16 mouse cellular contexts compared by ENCODE assay signal in the genomic region with DNA sequence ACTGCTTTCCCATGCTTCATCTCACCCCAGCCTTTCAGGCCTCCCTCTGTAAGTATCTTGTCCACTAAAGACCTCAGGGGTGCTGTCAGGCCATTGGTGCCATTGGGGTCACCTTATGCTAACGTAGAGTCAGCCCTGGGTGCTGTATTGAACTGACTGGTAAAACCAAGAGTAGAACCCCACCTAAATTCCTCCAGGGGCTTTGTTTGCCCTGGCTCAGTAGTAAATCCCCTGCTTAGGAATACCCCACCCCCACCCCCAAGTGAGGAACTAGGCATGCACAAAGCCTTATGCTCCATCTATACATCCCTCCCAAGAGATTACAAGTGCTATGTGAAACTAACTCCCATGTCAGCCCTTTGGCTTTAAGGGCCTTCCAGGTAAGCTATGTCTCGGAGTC. TPM values are rescaled to one million over a fixed set of nuclear protein-coding genes. Genes with fewer than 3 reads are reported as not detected.
DNase-seq lines count a peak whose midpoint lies in the region; ATAC-seq and TF ChIP-seq lines count a peak whose summit lies in the region.
"Had no signal": no experiment of that assay in that cellular context is flagged by ENCODE, and none has a peak within 500 bp of the region (broad histone marks: within the 10 kb centered on the region; RNA-seq: fewer than 3 reads in every experiment).

No protein-coding gene starts in this region.

- H3K36me3 ChIP-seq in heart, embryonic 13.5 days: peaks cover 32% of the 10 kb centered on the region
- H3K36me3 ChIP-seq in neural tube, embryonic 13.5 days: peaks cover 32% of the 10 kb centered on the region
- H3K36me3 ChIP-seq in small intestine, adult 2 months (ENCODE audit: control insufficient read depth, insufficient read depth, low read length): no peaks in the 10 kb centered on the region

- no peak for DNase-seq in heart, postnatal 25 days (ENCODE audit: low spot score)
- no peak for DNase-seq in neural tube, embryonic 10.5 days (ENCODE audit: extremely low spot score, low spot score)
- DNase-seq in urinary bladder, postnatal 10 days (ENCODE audit: low spot score): no peak
- DNase-seq in right cerebral cortex, postnatal 10 days (ENCODE audit: low spot score in 2 of 2): no peak
- DNase-seq: adrenal gland, postnatal 14 days; cerebellum, adult 9-10 months; kidney, adult 8-10 months; layer of hippocampus, adult 9-11 months; right cerebral cortex, postnatal 4 days; thymus, postnatal 4 days had no signal

- H3K27me3 ChIP-seq in heart, embryonic 13.5 days (replicated peaks): no peaks in the 10 kb centered on the region
- H3K27me3 ChIP-seq in neural tube, embryonic 13.5 days: no peaks in the 10 kb centered on the region
- no peaks in the 10 kb centered on the region for H3K27me3 ChIP-seq in small intestine, adult 2 months (ENCODE audit: control insufficient read depth, insufficient read depth, low read length)
- H3K27me3 ChIP-seq: megakaryocyte, embryonic 14.5 days had no signal

- H3K27ac ChIP-seq in heart, embryonic 13.5 days (replicated peaks): 0 out of 2 replicates have a peak overlapping the region, but pooled peaks have one; percentile 68
- H3K27ac ChIP-seq in neural tube, embryonic 13.5 days (replicated peaks): 0 out of 2 replicates have a peak overlapping the region, but pooled peaks have one; percentile 33
- peak overlapping the region; percentile 68 for H3K27ac ChIP-seq in small intestine, adult 2 months (ENCODE audit: insufficient read depth, low read depth, low read length)

- intact Hi-C loops in heart, postnatal 25 days (cut with DNase I): no loop called here

- 88% methylated on average over 2 of the region's 2 CpGs for WGBS in heart, embryonic 13.5 days
- WGBS in neural tube, embryonic 13.5 days: 89% methylated on average over 2 of the region's 2 CpGs
- 98% methylated on average over 2 of the region's 2 CpGs for WGBS in small intestine, adult 2 months

- H3K4me1 ChIP-seq in heart, embryonic 13.5 days: peaks cover 48% of the 10 kb centered on the region
- peaks cover 24% of the 10 kb centered on the region for H3K4me1 ChIP-seq in neural tube, embryonic 13.5 days (replicated peaks)
- H3K4me1 ChIP-seq in small intestine, adult 2 months (ENCODE audit: control insufficient read depth, insufficient read depth, insufficient read length, low read length): peaks cover 13% of the 10 kb centered on the region

- no peak for TF ChIP-seq CTCF in small intestine, adult 2 months (IDR thresholded peaks at IDR 0.05; ENCODE audit: extremely low read depth, insufficient read length, insufficient replicate concordance, low read depth, low read length)

- H3K9me3 ChIP-seq in heart, embryonic 13.5 days: no peaks in the 10 kb centered on the region
- no peaks in the 10 kb centered on the region for H3K9me3 ChIP-seq in neural tube, embryonic 13.5 days
- H3K9me3 ChIP-seq: megakaryocyte, embryonic 14.5 days had no signal

- TF ChIP-seq POLR2A in small intestine, adult 2 months (IDR thresholded peaks at IDR 0.05; ENCODE audit: low read depth, low read length): no peak

- ATAC-seq in heart, embryonic 13.5 days (ENCODE audit: extremely low read depth, insufficient number of reproducible peaks, low FRiP score, low TSS enrichment): no peak
- no peak for ATAC-seq in neural tube, embryonic 13.5 days (ENCODE audit: low read depth)
- ATAC-seq in erythroid progenitor cell, adult 5-6 weeks (replicated peaks; ENCODE audit: low FRiP score, poor library complexity, severe bottlenecking): 0 out of 2 replicates have a peak, but pooled peaks have one; percentile 0
- ATAC-seq: forebrain, embryonic 14.5 days had no signal

- no peak overlapping the region for H3K9ac ChIP-seq in heart, embryonic 13.5 days
- H3K9ac ChIP-seq in neural tube, embryonic 13.5 days: no peak overlapping the region

- no peak overlapping the region for H3K4me2 ChIP-seq in heart, embryonic 13.5 days
- H3K4me2 ChIP-seq in neural tube, embryonic 13.5 days: no peak overlapping the region

- H3K4me3 ChIP-seq in heart, embryonic 13.5 days: no peak overlapping the region
- H3K4me3 ChIP-seq in neural tube, embryonic 13.5 days: no peak overlapping the region
- H3K4me3 ChIP-seq in small intestine, adult 2 months (ENCODE audit: low read depth, low read length): no peak overlapping the region

RNA-seq across cellular contexts. Expression of a gene that starts 10.9 kb away (rescaled TPM):
- polyA plus RNA-seq in heart, embryonic 13.5 days (2015; fragmentation: Nextera tagmentation; extraction: Ambion mirVana): 25.9 and 27.9 TPM in 2 replicates
- total RNA-seq in heart, postnatal 25 days (2021): 10 to 100 TPM; 48.2 to 53.2 TPM
- 43.8 and 45.8 TPM in 2 replicates for polyA plus RNA-seq in neural tube, embryonic 13.5 days (2015; fragmentation: Nextera tagmentation; extraction: Ambion mirVana)
- 137 and 146 TPM in 2 replicates for total RNA-seq in erythroid progenitor cell, adult 5-6 weeks (2015; ENCODE audit: low replicate concordance)
- total RNA-seq in erythroid progenitor cell, adult 5-6 weeks (2017; ENCODE audit: low replicate concordance): 95.5 and 100 TPM in 2 replicates
- polyA plus RNA-seq in small intestine, adult 2 months (2012; rRNA removed): 31.7 and 63.4 TPM in 2 replicates

RNA-seq across cellular contexts. Expression of a gene that starts 31.6 kb away (rescaled TPM):
- 2.1 and 2.6 TPM in 2 replicates for polyA plus RNA-seq in heart, embryonic 13.5 days (2015; fragmentation: Nextera tagmentation; extraction: Ambion mirVana)
- total RNA-seq in heart, postnatal 25 days (2021): 1 to 10 TPM; 1.5 TPM
- polyA plus RNA-seq in neural tube, embryonic 13.5 days (2015; fragmentation: Nextera tagmentation; extraction: Ambion mirVana): 2.9 and 4.2 TPM in 2 replicates
- 35.0 and 42.3 TPM in 2 replicates for total RNA-seq in erythroid progenitor cell, adult 5-6 weeks (2015; ENCODE audit: low replicate concordance)
- 17.2 and 18.6 TPM in 2 replicates for total RNA-seq in erythroid progenitor cell, adult 5-6 weeks (2017; ENCODE audit: low replicate concordance)
- polyA plus RNA-seq in small intestine, adult 2 months (2012; rRNA removed): 1.2 and 1.4 TPM in 2 replicates

RNA-seq across cellular contexts. Expression of a gene that starts 35.0 kb away (rescaled TPM):
- 23.1 and 25.2 TPM in 2 replicates for polyA plus RNA-seq in heart, embryonic 13.5 days (2015; fragmentation: Nextera tagmentation; extraction: Ambion mirVana)
- 10 to 100 TPM; 52.2 to 55.9 TPM for total RNA-seq in heart, postnatal 25 days (2021)
- polyA plus RNA-seq in neural tube, embryonic 13.5 days (2015; fragmentation: Nextera tagmentation; extraction: Ambion mirVana): 54.6 and 58.4 TPM in 2 replicates
- 21.3 and 26.4 TPM in 2 replicates for total RNA-seq in erythroid progenitor cell, adult 5-6 weeks (2015; ENCODE audit: low replicate concordance)
- 23.0 and 27.2 TPM in 2 replicates for total RNA-seq in erythroid progenitor cell, adult 5-6 weeks (2017; ENCODE audit: low replicate concordance)
- 11.0 and 14.7 TPM in 2 replicates for polyA plus RNA-seq in small intestine, adult 2 months (2012; rRNA removed)

RNA-seq across cellular contexts. Expression of a gene that starts 35.1 kb away (rescaled TPM):
- 15.2 and 16.6 TPM in 2 replicates for polyA plus RNA-seq in heart, embryonic 13.5 days (2015; fragmentation: Nextera tagmentation; extraction: Ambion mirVana)
- total RNA-seq in heart, postnatal 25 days (2021): 1 to 10 TPM; 6.9 to 7.1 TPM
- 22.7 and 23.5 TPM in 2 replicates for polyA plus RNA-seq in neural tube, embryonic 13.5 days (2015; fragmentation: Nextera tagmentation; extraction: Ambion mirVana)
- 1.7 TPM in 1 of 2 replicates, not detected in the other for total RNA-seq in erythroid progenitor cell, adult 5-6 weeks (2015; ENCODE audit: low replicate concordance)
- total RNA-seq in erythroid progenitor cell, adult 5-6 weeks (2017; ENCODE audit: low replicate concordance): 1.5 and 5.8 TPM in 2 replicates
- polyA plus RNA-seq in small intestine, adult 2 months (2012; rRNA removed): 22.5 and 35.9 TPM in 2 replicates

RNA-seq across cellular contexts. Expression of a gene that starts 47.5 kb away (rescaled TPM):
- 88.9 and 103 TPM in 2 replicates for polyA plus RNA-seq in heart, embryonic 13.5 days (2015; fragmentation: Nextera tagmentation; extraction: Ambion mirVana)
- 10 to 100 TPM; 45.3 to 45.4 TPM for total RNA-seq in heart, postnatal 25 days (2021)
- polyA plus RNA-seq in neural tube, embryonic 13.5 days (2015; fragmentation: Nextera tagmentation; extraction: Ambion mirVana): 52.8 and 53.9 TPM in 2 replicates
- 6.7 TPM in 1 of 2 replicates, not detected in the other for total RNA-seq in erythroid progenitor cell, adult 5-6 weeks (2015; ENCODE audit: low replicate concordance)
- total RNA-seq in erythroid progenitor cell, adult 5-6 weeks (2017; ENCODE audit: low replicate concordance): 1.8 and 2.0 TPM in 2 replicates
- polyA plus RNA-seq in small intestine, adult 2 months (2012; rRNA removed): 7.5 and 10.8 TPM in 2 replicates
